Mouse (Mus musculus): Measurements from ENCODE around the gene Efhd1.

The Efhd1 gene

GRCm38 (mm10) chr1:87270204-87270603 is 6.0 kb downstream of the Efhd1 start:
- DNase-seq (ENCODE audit: low read depth, low spot score): no peak

- no peak for DNase-seq (ENCODE audit: low read depth, low spot score)
Observed at GRCm38 (mm10) chr1:87270641-87271467, 6.7 kb downstream of the Efhd1 start.

GRCm38 (mm10) chr1:87271596-87271995 is 7.4 kb downstream of the Efhd1 start:
- DNase-seq (ENCODE audit: low read depth, low spot score): no peak

GRCm38 (mm10) chr1:87272462-87272861 is 8.3 kb downstream of the Efhd1 start:
- no peak for DNase-seq (ENCODE audit: low read depth, low spot score)

- DNase-seq (ENCODE audit: low read depth, low spot score): no peak
Observed at GRCm38 (mm10) chr1:87273514-87273942, 9.4 kb downstream of the Efhd1 start.

- DNase-seq (ENCODE audit: low read depth, low spot score): no peak
Observed at GRCm38 (mm10) chr1:87274134-87274533, 10.0 kb downstream of the Efhd1 start.

- DNase-seq (ENCODE audit: low read depth, low spot score): no peak
Observed at GRCm38 (mm10) chr1:87275151-87275550, 11.0 kb downstream of the Efhd1 start.

- no peak for DNase-seq (ENCODE audit: low read depth, low spot score)
Observed at GRCm38 (mm10) chr1:87276056-87276455, 11.9 kb downstream of the Efhd1 start.

- DNase-seq (ENCODE audit: low read depth, low spot score): no peak
Observed at GRCm38 (mm10) chr1:87280281-87280680, 16.1 kb downstream of the Efhd1 start.

GRCm38 (mm10) chr1:87281599-87282412 is 17.6 kb downstream of the Efhd1 start:
- DNase-seq (ENCODE audit: low read depth, low spot score): peak; percentile 23

- peak; percentile 62 for DNase-seq (ENCODE audit: low read depth, low spot score)
Observed at GRCm38 (mm10) chr1:87282413-87282788, 18.2 kb downstream of the Efhd1 start.

- no peak for DNase-seq (ENCODE audit: low read depth, low spot score)
Observed at GRCm38 (mm10) chr1:87283410-87283960, 19.3 kb downstream of the Efhd1 start.

GRCm38 (mm10) chr1:87287105-87287504 is 22.9 kb downstream of the Efhd1 start:
- no peak for DNase-seq (ENCODE audit: low read depth, low spot score)

GRCm38 (mm10) chr1:87291416-87291815 is 27.3 kb downstream of the Efhd1 start:
- DNase-seq (ENCODE audit: low read depth, low spot score): no peak

GRCm38 (mm10) chr1:87292420-87293190 is 28.4 kb downstream of the Efhd1 start:
- DNase-seq (ENCODE audit: low read depth, low spot score): peak; percentile 80

GRCm38 (mm10) chr1:87294063-87294710 is 30.0 kb downstream of the Efhd1 start:
- no peak for DNase-seq (ENCODE audit: low read depth, low spot score)

- no peak for DNase-seq (ENCODE audit: low read depth, low spot score)
Observed at GRCm38 (mm10) chr1:87294951-87295350, 30.8 kb downstream of the Efhd1 start.

GRCm38 (mm10) chr1:87297346-87297925 is 33.3 kb downstream of the Efhd1 start:
- DNase-seq (ENCODE audit: low read depth, low spot score): peak; percentile 79

GRCm38 (mm10) chr1:87300360-87301286 is 36.5 kb downstream of the Efhd1 start:
- DNase-seq (ENCODE audit: low read depth, low spot score): no peak

GRCm38 (mm10) chr1:87301971-87302370 is 37.8 kb downstream of the Efhd1 start:
- DNase-seq (ENCODE audit: low read depth, low spot score): no peak
